Mouse (Mus musculus) intestine, embryonic 16.5 days (tissue): ENCODE data around the gene Tfip11. TPM values are rescaled to one million over a fixed set of nuclear protein-coding genes. Genes with fewer than 3 reads are reported as not detected.

Source experiments
- ATAC-seq: fragments of 200-750 bp; cut with Nextera tagmentation; 2 replicates; pipeline ENCODE4 v1.8.0; 2017; ENCODE audit warnings: moderate TSS enrichment, moderate library complexity
- H3K27ac ChIP-seq: fragments of 300-500 bp; sonication (generic); 2 replicates; pipeline ENCODE4 v1.5.1; 2014; ENCODE audit warnings: mild to moderate bottlenecking, low read length
- H3K27me3 ChIP-seq: fragments of 300-500 bp; sonication (generic); replicated peaks from 2 replicates; pipeline ENCODE4 v1.6.1; 2014; ENCODE audit warnings: low read length, control low read depth, mixed read lengths; ENCODE audit not compliant: control insufficient read depth, insufficient read depth
- H3K36me3 ChIP-seq: fragments of 300-500 bp; sonication (generic); 2 replicates; pipeline ENCODE4 v1.6.1; 2014; ENCODE audit warnings: low read length, control low read depth; ENCODE audit not compliant: control insufficient read depth, insufficient read depth
- H3K4me1 ChIP-seq: fragments of 300-500 bp; sonication (generic); 2 replicates; pipeline ENCODE4 v1.6.1; 2014; ENCODE audit warnings: low read length, control low read depth, mixed read lengths; ENCODE audit not compliant: control insufficient read depth, insufficient read depth
- H3K4me2 ChIP-seq: fragments of 300-500 bp; sonication (generic); 2 replicates; pipeline ENCODE4 v1.6.1; 2014; ENCODE audit warnings: low read depth, low read length, control low read depth
- H3K4me3 ChIP-seq: fragments of 300-500 bp; sonication (generic); 2 replicates; pipeline ENCODE4 v1.5.1; 2014; ENCODE audit warnings: mild to moderate bottlenecking, low read length
- H3K9ac ChIP-seq: fragments of 300-500 bp; sonication (generic); 2 replicates; pipeline ENCODE4 v1.6.1; 2014; ENCODE audit warnings: low read depth, low read length
- H3K9me3 ChIP-seq: fragments of 300-500 bp; sonication (generic); 2 replicates; pipeline ENCODE4 v1.6.1; 2016; ENCODE audit warnings: low read length, control low read depth; ENCODE audit not compliant: control insufficient read depth
- WGBS: fragments of 180-500 bp; shearing (Covaris S2); extraction: QIAGEN DNeasy Blood & Tissue Kit; methylation state at CpG from one replicate; pipeline ENCODE4 v1.1.7; 2014; 5-methylcytosine and 5-hydroxymethylcytosine counted together
- polyA plus RNA-seq: library from polyadenylated mRNA; unstranded; fragments of >200 nt; fragmentation: Nextera tagmentation; extraction: Ambion mirVana; gene quantifications from 2 replicates; pipeline ENCODE4 v1.2.1, GENCODE M21; 2015

Gene Tfip11
- polyA plus RNA-seq, 1 experiment from 2014 or later = 26.8 TPM

DNA sequence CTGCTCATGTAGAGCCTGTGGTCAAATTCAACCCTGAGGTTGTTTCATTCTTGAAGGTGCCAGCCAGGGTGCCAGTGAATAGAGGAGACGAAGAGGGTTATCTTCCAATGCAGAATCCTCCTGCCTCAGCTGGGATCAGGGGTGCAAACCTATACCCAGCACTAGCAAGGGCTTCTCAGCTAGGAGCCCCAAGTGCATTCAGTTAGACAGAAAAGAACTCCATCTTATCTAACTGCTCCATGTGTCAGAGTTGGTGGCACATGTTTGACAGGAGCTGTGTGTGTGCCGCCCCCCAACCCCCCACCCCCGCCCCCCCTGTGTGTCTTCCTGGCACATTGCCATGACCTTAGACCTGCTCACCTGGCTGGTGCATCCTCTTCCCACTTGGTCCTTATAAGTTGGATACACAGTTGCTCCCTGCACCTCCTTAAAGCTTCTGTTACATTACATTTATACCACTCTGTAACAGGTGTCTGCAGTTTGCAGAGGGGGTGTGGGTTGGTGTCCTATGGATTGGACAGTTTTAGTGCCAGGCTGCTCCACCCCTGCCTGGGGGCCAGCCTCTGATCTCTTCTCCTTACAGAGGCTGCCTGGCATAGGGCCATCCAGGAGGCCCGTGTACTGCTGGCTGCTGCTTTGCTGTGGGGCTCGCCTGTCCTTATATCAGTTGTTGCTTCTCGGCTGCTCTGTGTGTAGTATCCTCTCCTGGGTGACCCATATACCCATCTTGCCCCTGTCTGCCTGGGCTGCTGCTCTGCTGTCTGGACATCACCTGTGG is 29.6 kb upstream of the Tfip11 start:
- Histone ChIP-seq H3K4me1 (peaks cover 43% of the 10 kb centered on the region), H3K4me2 (no peak overlapping the region), H3K9ac (no peak overlapping the region), H3K27ac (peak overlapping the region; percentile 0; the same call in 1 of the 2 replicates), H3K36me3 (no peaks in the 10 kb centered on the region), H3K4me3 (no peak overlapping the region), H3K27me3 (no peaks in the 10 kb centered on the region), H3K9me3 (no peaks in the 10 kb centered on the region)
- 52% methylated on average over 6 of the region's 6 CpGs for WGBS
- no peak for ATAC-seq

DNA sequence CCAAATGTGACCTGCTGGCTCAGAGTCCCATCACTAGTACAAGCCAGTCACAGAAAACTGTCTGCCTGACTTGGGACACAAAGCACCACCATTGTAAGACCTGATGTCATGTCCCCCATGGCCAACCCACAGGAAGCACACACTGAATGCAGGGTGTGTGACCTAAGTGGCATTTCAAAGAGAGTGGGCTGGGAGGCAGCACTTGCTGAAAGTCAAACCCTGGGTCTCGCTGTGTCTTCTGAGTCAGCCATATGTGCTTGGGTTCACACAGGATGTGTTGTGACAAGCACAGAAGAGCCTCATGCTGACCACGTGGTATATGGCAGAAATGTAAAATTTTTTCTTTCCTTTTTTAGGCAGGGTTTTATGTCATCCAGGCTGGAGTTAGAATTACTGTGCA is 28.9 kb upstream of the Tfip11 start:
- H3K9me3 ChIP-seq = no peaks in the 10 kb centered on the region
- H3K27ac ChIP-seq = peak overlapping the region; percentile 0; the same call in 1 of the 2 replicates
- ATAC-seq = no peak
- H3K9ac ChIP-seq = no peak overlapping the region
- H3K36me3 ChIP-seq = no peaks in the 10 kb centered on the region
- no peaks in the 10 kb centered on the region for H3K27me3 ChIP-seq
- peaks cover 47% of the 10 kb centered on the region for H3K4me1 ChIP-seq
- WGBS = 70% methylated on average over 2 of the region's 2 CpGs
- H3K4me2 ChIP-seq = no peak overlapping the region
- H3K4me3 ChIP-seq = no peak overlapping the region

GRCm38 (mm10) chr5:112298226-112298988 is 27.8 kb upstream of the Tfip11 start:
- H3K27ac ChIP-seq = peak overlapping the region; percentile 45
- no peaks in the 10 kb centered on the region for H3K27me3 ChIP-seq
- peak overlapping the region; percentile 9; the same call in 1 of the 2 replicates for H3K9ac ChIP-seq
- WGBS = 84% methylated on average over 12 of the region's 12 CpGs
- peaks cover 50% of the 10 kb centered on the region for H3K4me1 ChIP-seq
- H3K4me2 ChIP-seq = no peak overlapping the region
- ATAC-seq = peak; percentile 52
- H3K9me3 ChIP-seq = no peaks in the 10 kb centered on the region
- no peak overlapping the region for H3K4me3 ChIP-seq
- no peaks in the 10 kb centered on the region for H3K36me3 ChIP-seq

DNA sequence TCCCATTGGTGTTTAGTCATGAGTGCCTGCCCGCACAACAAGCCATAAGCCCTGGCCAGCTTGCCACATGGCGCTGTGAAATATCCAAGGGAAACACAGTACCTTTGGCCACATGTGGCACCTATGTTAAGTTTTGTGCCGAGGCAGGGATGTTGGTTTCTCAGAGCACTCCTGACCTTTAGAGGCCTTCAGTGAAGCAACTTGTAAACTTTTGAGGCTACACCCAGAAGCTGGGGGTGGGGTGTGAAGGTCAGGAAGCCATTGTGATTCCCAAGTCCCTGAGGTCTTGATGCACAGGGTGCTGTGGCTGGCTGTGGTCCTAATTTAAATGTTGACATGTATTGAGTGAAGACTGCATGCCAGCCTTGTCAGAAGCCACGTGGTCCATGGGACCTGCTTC is 26.8 kb upstream of the Tfip11 start:
- WGBS = 81% methylated on average over 4 of the region's 4 CpGs
- no peak for ATAC-seq
- Histone ChIP-seq H3K4me1 (peaks cover 44% of the 10 kb centered on the region), H3K4me2 (no peak overlapping the region), H3K9me3 (no peaks in the 10 kb centered on the region), H3K36me3 (no peaks in the 10 kb centered on the region), H3K9ac (no peak overlapping the region), H3K27me3 (no peaks in the 10 kb centered on the region), H3K4me3 (no peak overlapping the region), H3K27ac (peak overlapping the region; percentile 45; the same call in 1 of the 2 replicates)

DNA sequence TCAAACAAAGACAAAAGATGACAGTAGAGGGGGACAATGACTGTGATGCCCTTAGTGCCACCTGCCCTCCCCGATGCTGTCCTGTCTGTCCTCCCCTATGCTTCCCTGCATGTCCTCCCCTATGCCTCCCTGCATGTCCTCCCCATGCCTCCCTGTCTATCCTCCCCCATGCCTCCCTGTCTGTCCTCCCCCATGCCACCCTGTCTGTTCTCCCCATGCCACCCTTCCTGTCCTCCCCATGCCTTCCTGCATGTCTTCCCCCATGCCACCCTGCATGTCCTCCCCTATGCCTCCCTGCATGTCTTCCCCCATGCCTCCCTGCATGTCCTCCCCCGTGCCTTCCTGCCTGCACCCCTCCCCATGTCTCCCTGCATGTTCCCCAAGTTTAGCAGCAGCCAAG is 26.0 kb upstream of the Tfip11 start:
- Histone ChIP-seq H3K4me3 (no peak overlapping the region), H3K4me2 (no peak overlapping the region), H3K9ac (no peak overlapping the region), H3K9me3 (no peaks in the 10 kb centered on the region), H3K4me1 (peaks cover 37% of the 10 kb centered on the region), H3K27me3 (no peaks in the 10 kb centered on the region), H3K27ac (no peak overlapping the region), H3K36me3 (peaks cover 1% of the 10 kb centered on the region; the same call in 1 of the 2 replicates)
- no peak for ATAC-seq
- 78% methylated on average over 2 of the region's 2 CpGs for WGBS

DNA sequence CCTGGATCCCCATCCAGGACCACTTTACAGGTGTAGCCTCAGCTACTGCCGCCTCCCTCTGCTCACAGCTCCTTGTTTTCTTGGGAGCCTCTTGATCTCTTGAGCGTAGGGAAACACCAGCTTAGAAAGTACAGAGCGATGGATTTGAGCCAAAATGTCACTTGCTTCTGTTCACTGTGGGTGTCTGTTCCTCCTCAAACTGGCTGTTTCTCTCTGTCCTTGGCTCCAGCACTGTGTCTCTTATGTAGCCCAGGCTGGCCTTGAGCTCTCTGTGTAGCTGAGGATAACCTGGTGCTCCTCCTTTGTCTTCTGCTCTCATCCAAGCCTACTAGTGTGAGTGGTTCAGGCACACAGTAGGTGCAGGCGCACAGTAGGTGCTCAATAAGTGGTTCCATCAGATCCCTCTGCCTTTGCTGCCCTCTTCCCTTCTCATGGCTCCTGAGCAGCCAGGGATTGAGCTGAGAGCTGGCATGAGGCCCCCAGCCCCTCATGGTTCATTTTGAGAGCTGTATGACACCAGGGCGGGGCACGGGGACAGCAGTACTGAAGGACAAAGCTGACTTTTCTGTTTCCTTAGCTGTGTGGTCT is 25.3 kb upstream of the Tfip11 start:
- ATAC-seq = no peak
- H3K4me2 ChIP-seq = no peak overlapping the region
- H3K27me3 ChIP-seq = no peaks in the 10 kb centered on the region
- 82% methylated on average over 6 of the region's 6 CpGs for WGBS
- no peak overlapping the region for H3K27ac ChIP-seq
- no peaks in the 10 kb centered on the region for H3K9me3 ChIP-seq
- no peak overlapping the region for H3K4me3 ChIP-seq
- H3K9ac ChIP-seq = no peak overlapping the region
- H3K4me1 ChIP-seq = peaks cover 35% of the 10 kb centered on the region
- peaks cover 4% of the 10 kb centered on the region; the same call in 1 of the 2 replicates for H3K36me3 ChIP-seq

- H3K27me3 ChIP-seq = no peaks in the 10 kb centered on the region
- H3K36me3 ChIP-seq = peaks cover 4% of the 10 kb centered on the region; the same call in 1 of the 2 replicates
- H3K4me1 ChIP-seq = peaks cover 30% of the 10 kb centered on the region
- 83% methylated on average over 4 of the region's 4 CpGs for WGBS
- no peaks in the 10 kb centered on the region for H3K9me3 ChIP-seq
- H3K9ac ChIP-seq = no peak overlapping the region
- ATAC-seq = no peak
- peak overlapping the region; percentile 4; the same call in 1 of the 2 replicates for H3K27ac ChIP-seq
- H3K4me3 ChIP-seq = no peak overlapping the region
- no peak overlapping the region for H3K4me2 ChIP-seq
Observed at GRCm38 (mm10) chr5:112301694-112302093, 24.5 kb upstream of the Tfip11 start.

DNA sequence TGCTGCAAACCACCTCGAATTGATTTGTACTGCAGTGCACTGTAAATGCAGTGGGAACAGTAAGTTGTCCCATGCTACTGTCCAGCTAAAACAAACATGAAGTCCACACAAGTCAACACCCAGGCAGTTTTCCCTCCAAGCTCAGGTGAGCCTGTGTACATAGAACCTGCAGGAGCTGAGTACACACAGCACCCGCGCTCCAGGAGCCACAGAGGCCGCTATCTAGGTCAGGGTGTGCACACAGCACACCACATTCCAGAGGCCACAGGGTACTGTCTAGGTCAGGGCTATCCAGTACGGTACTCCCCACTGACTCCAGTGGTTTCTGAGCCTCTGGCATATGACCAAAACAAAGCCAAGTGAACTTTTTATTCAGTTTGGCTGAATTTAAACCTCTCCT is 23.8 kb upstream of the Tfip11 start:
- Histone ChIP-seq H3K9ac (no peak overlapping the region), H3K27ac (peak overlapping the region; percentile 48)
- WGBS = 53% methylated on average over 5 of the region's 5 CpGs

DNA sequence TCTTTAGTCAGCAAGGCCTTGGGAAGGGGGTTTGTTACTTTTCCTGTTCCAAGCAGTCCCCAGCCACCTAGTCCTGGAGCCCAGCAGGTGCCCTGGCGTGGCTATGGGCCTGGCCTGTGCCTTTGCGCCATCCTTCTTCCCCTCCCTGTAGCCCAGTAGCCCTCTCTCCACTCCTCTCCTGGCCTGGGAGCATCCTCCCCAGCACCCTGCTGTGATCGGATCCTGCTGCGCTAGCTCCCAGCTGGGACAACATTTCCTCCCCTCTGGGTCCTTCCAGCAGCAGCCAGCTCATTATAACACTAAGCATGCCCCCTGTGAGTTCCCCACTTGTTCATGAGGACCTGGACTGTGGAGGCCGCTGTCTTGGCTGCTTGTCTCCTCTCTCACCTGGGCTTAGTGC is 20.3 kb upstream of the Tfip11 start:
- no peak overlapping the region for H3K27ac ChIP-seq

More for the DNA sequence above, 23.8 kb upstream of the Tfip11 start:
- no peaks in the 10 kb centered on the region for H3K27me3 ChIP-seq
- H3K36me3 ChIP-seq = peaks cover 4% of the 10 kb centered on the region; the same call in 1 of the 2 replicates
- H3K9me3 ChIP-seq = no peaks in the 10 kb centered on the region
- H3K4me3 ChIP-seq = no peak overlapping the region
- peak; percentile 88 for ATAC-seq
- no peak overlapping the region for H3K4me2 ChIP-seq
- H3K4me1 ChIP-seq = peaks cover 24% of the 10 kb centered on the region

More for the DNA sequence above, 20.3 kb upstream of the Tfip11 start:
- Histone ChIP-seq H3K4me2 (no peak overlapping the region), H3K4me1 (peaks cover 16% of the 10 kb centered on the region), H3K9me3 (no peaks in the 10 kb centered on the region), H3K9ac (no peak overlapping the region), H3K27me3 (no peaks in the 10 kb centered on the region), H3K4me3 (no peak overlapping the region), H3K36me3 (peaks cover 17% of the 10 kb centered on the region)
- 87% methylated on average over 5 of the region's 5 CpGs for WGBS
- ATAC-seq = no peak
